Mouse (Mus musculus) natural killer cell, adult 2 months (primary cell): ENCODE results near the gene Vmn1r184.
"Not testable (repeated sequence)": the region's sequence is repeated elsewhere in the genome, so short reads cannot be mapped to it uniquely, and the experiment has no call there.

Experiments used
- DNase-seq, 2 experiments: peaks; one replicate each; pipeline ENCODE4 v3.0.0; 2022; ENCODE audit warnings: low spot score in 2 of 2

Vmn1r184 gene

GRCm38 (mm10) chr7:26260034-26260433 is at the start of gene Vmn1r184:
Vmn1r184 (plus strand) TSS chr7:26260334.
- DNase-seq, result not testable (repeated sequence)

- not testable (repeated sequence) for DNase-seq
Observed at GRCm38 (mm10) chr7:26303429-26304166, 43.5 kb downstream of the Vmn1r184 start.

GRCm38 (mm10) chr7:26306926-26307325 is 46.8 kb downstream of the Vmn1r184 start, which contains the start of gene Cyp2a4:
Cyp2a4 (plus strand) TSS chr7:26307169.
- DNase-seq, result not testable (repeated sequence)

- not testable (repeated sequence) for DNase-seq
Observed at GRCm38 (mm10) chr7:26311786-26312185, 51.7 kb downstream of the Vmn1r184 start.

GRCm38 (mm10) chr7:26315194-26315593 is 55.1 kb downstream of the Vmn1r184 start:
- DNase-seq, result not testable (repeated sequence)

GRCm38 (mm10) chr7:26315809-26316208 is 55.7 kb downstream of the Vmn1r184 start:
- not testable (repeated sequence) for DNase-seq
